Mouse (Mus musculus) cerebellum, adult 11-12 months (tissue): ENCODE measurements around the gene Zdhhc18.
"Not testable (repeated sequence)": the region's sequence is repeated elsewhere in the genome, so short reads cannot be mapped to it uniquely, and the experiment has no call there.

Experiments used
- DNase-seq: peaks from one replicate; pipeline ENCODE4 v3.0.0; 2022

Zdhhc18 gene

GRCm38 (mm10) chr4:133662421-133662820 lies 12.5 kb upstream of the Zdhhc18 start:
- DNase-seq = no peak

- DNase-seq = peak; percentile 97
Observed at GRCm38 (mm10) chr4:133660193-133661155, 10.5 kb upstream of the Zdhhc18 start.

GRCm38 (mm10) chr4:133659497-133660192 lies 9.7 kb upstream of the Zdhhc18 start:
- DNase-seq = no peak

GRCm38 (mm10) chr4:133658729-133659128 lies 8.8 kb upstream of the Zdhhc18 start:
- DNase-seq = no peak

- no peak for DNase-seq
Observed at GRCm38 (mm10) chr4:133657829-133658458, 8.0 kb upstream of the Zdhhc18 start.

GRCm38 (mm10) chr4:133656997-133657396 lies 7.0 kb upstream of the Zdhhc18 start:
- no peak for DNase-seq

GRCm38 (mm10) chr4:133656294-133656693 lies 6.3 kb upstream of the Zdhhc18 start:
- no peak for DNase-seq

- DNase-seq = not testable (repeated sequence)
Observed at GRCm38 (mm10) chr4:133654070-133654469, 4.1 kb upstream of the Zdhhc18 start.

- DNase-seq = no peak
Observed at GRCm38 (mm10) chr4:133652746-133653145, 2.8 kb upstream of the Zdhhc18 start.

- no peak for DNase-seq
Observed at GRCm38 (mm10) chr4:133651986-133652385, 2.0 kb upstream of the Zdhhc18 start.

- DNase-seq = no peak
Observed at GRCm38 (mm10) chr4:133651445-133651844, 1.5 kb upstream of the Zdhhc18 start.

GRCm38 (mm10) chr4:133649464-133649863 lies 490 bp downstream of the Zdhhc18 start:
- DNase-seq = not testable (repeated sequence)

GRCm38 (mm10) chr4:133645680-133646079 lies 4.3 kb downstream of the Zdhhc18 start:
- DNase-seq = no peak

GRCm38 (mm10) chr4:133645195-133645594 lies 4.8 kb downstream of the Zdhhc18 start:
- DNase-seq = no peak

- no peak for DNase-seq
Observed at GRCm38 (mm10) chr4:133634043-133634410, 15.9 kb downstream of the Zdhhc18 start.

- DNase-seq = peak; percentile 88
Observed at GRCm38 (mm10) chr4:133633332-133634042, 16.5 kb downstream of the Zdhhc18 start.

GRCm38 (mm10) chr4:133632483-133633327 lies 17.2 kb downstream of the Zdhhc18 start:
- DNase-seq = no peak

- DNase-seq = peak; percentile 56
Observed at GRCm38 (mm10) chr4:133631769-133632411, 18.1 kb downstream of the Zdhhc18 start.

- no peak for DNase-seq
Observed at GRCm38 (mm10) chr4:133631071-133631768, 18.7 kb downstream of the Zdhhc18 start.

- peak; percentile 78 for DNase-seq
Observed at GRCm38 (mm10) chr4:133630326-133630920, 19.5 kb downstream of the Zdhhc18 start.
